Mouse (Mus musculus) limb, embryonic 11.5 days (tissue): ENCODE measurements around the gene Herc4. TPM values are rescaled to one million over a fixed set of nuclear protein-coding genes. Genes with fewer than 3 reads are reported as not detected.

Source experiments
- ATAC-seq: fragments of 200-750 bp; cut with Nextera tagmentation; 2 replicates; pipeline ENCODE4 v1.8.0; 2017; ENCODE audit warnings: low read depth; ENCODE audit not compliant: insufficient number of reproducible peaks, low FRiP score, low TSS enrichment
- DNase-seq: peaks from one replicate; pipeline ENCODE4 v3.0.0-alpha.2; 2015; ENCODE audit warnings: low spot score
- H3K27ac ChIP-seq: fragments of 300-500 bp; sonication (generic); replicated peaks from 2 replicates; pipeline ENCODE4 v1.5.1; 2014; ENCODE audit warnings: low read depth, mild to moderate bottlenecking, low read length
- H3K27me3 ChIP-seq: fragments of 300-500 bp; sonication (generic); 2 replicates; pipeline ENCODE4 v1.6.1; 2014; ENCODE audit warnings: mild to moderate bottlenecking, low read length, mixed read lengths; ENCODE audit not compliant: control insufficient read depth, insufficient read depth
- H3K36me3 ChIP-seq: fragments of 300-500 bp; sonication (generic); 2 replicates; pipeline ENCODE4 v1.6.1; 2014; ENCODE audit warnings: mild to moderate bottlenecking, low read length, moderate library complexity, mixed read lengths; ENCODE audit not compliant: control insufficient read depth, insufficient read depth
- H3K4me1 ChIP-seq: fragments of 300-500 bp; sonication (generic); 2 replicates; pipeline ENCODE4 v1.6.1; 2014; ENCODE audit warnings: low read length, mixed read lengths; ENCODE audit not compliant: control insufficient read depth, insufficient read depth
- H3K4me2 ChIP-seq: fragments of 300-500 bp; sonication (generic); 2 replicates; pipeline ENCODE4 v1.6.1; 2014; ENCODE audit warnings: low read depth, mild to moderate bottlenecking, moderate library complexity; ENCODE audit not compliant: severe bottlenecking
- H3K4me3 ChIP-seq: fragments of 300-500 bp; sonication (generic); 2 replicates; pipeline ENCODE4 v1.5.1; 2014; ENCODE audit warnings: low read depth, low read length
- H3K9ac ChIP-seq: fragments of 300-500 bp; sonication (generic); 2 replicates; pipeline ENCODE4 v1.6.1; 2014; ENCODE audit warnings: mild to moderate bottlenecking, low read length
- H3K9me3 ChIP-seq: fragments of 300-500 bp; sonication (generic); 2 replicates; pipeline ENCODE4 v1.6.1; 2016; ENCODE audit warnings: low read length; ENCODE audit not compliant: control insufficient read depth
- WGBS: fragments of 180-500 bp; shearing (Covaris S2); extraction: QIAGEN DNeasy Blood & Tissue Kit; methylation state at CpG from one replicate; pipeline ENCODE4 v1.1.7; 2014; 5-methylcytosine and 5-hydroxymethylcytosine counted together
- polyA plus RNA-seq: library from polyadenylated mRNA; unstranded; fragments of >200 nt; fragmentation: Nextera tagmentation; extraction: Ambion mirVana; gene quantifications from 2 replicates; pipeline ENCODE4 v1.2.1, GENCODE M21; 2014

The Herc4 gene
- polyA plus RNA-seq = 46.1 and 50.8 TPM in 2 replicates

- H3K4me2 ChIP-seq = peak within 1 kb of the TSS; percentile 62
- peak; percentile 93 for DNase-seq
- H3K27me3 ChIP-seq = no peaks in the 10 kb centered on the region
- WGBS = under 1% methylated on average over 36 of the region's 44 CpGs
- H3K9me3 ChIP-seq = no peaks in the 10 kb centered on the region
- peak within 1 kb of the TSS; percentile 82 for H3K4me3 ChIP-seq
- no peaks in the 10 kb centered on the region for H3K36me3 ChIP-seq
- H3K27ac ChIP-seq = peak within 1 kb of the TSS; percentile 92
- H3K4me1 ChIP-seq = no peaks in the 10 kb centered on the region
- ATAC-seq = peak; percentile 100
- peak within 1 kb of the TSS; percentile 78 for H3K9ac ChIP-seq
Observed at GRCm38 (mm10) chr10:63243493-63244054, at the start of gene Herc4. Gene Herc4 (plus strand): TSS chr10:63243810.

- Histone ChIP-seq H3K4me2 (no peak overlapping the region), H3K4me3 (no peak overlapping the region), H3K9ac (no peak overlapping the region), H3K36me3 (no peaks in the 10 kb centered on the region), H3K27me3 (no peaks in the 10 kb centered on the region), H3K9me3 (no peaks in the 10 kb centered on the region), H3K4me1 (no peaks in the 10 kb centered on the region), H3K27ac (no peak overlapping the region)
- 73% methylated on average over 4 of the region's 4 CpGs for WGBS
- no peak for DNase-seq
- no peak for ATAC-seq
Observed at GRCm38 (mm10) chr10:63199008-63199407, 44.6 kb upstream of the Herc4 start.

GRCm38 (mm10) chr10:63201534-63201933 lies 42.1 kb upstream of the Herc4 start:
- Histone ChIP-seq H3K4me3 (no peak overlapping the region), H3K4me2 (no peak overlapping the region), H3K27me3 (no peaks in the 10 kb centered on the region), H3K27ac (no peak overlapping the region), H3K4me1 (no peaks in the 10 kb centered on the region), H3K9me3 (no peaks in the 10 kb centered on the region), H3K36me3 (no peaks in the 10 kb centered on the region), H3K9ac (no peak overlapping the region)
- WGBS = 80% methylated on average over 8 of the region's 8 CpGs
- DNase-seq (no peak), ATAC-seq (no peak)

DNA sequence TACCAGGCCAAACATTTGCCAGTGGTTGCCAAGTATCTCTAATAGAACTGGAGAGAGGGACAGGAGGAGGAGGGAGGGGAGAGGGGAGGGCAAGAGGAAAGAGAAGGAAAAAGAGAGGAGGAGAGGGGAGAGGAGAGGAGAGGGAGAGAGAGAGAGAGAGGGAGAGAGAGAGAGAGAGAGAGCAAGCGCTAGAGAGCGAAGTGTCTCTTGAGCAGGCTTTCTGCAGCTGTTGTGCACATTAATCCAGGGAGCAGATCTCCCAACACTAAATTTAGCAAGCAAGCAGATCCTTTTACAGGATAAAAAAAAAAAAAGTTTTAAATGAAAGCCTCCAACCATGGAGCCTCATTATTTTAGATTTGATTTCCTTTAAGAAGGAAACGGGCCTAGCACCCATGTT lies 40.6 kb upstream of the Herc4 start:
- Histone ChIP-seq H3K9me3 (no peaks in the 10 kb centered on the region), H3K27me3 (no peaks in the 10 kb centered on the region), H3K36me3 (no peaks in the 10 kb centered on the region), H3K27ac (no peak overlapping the region), H3K4me1 (no peaks in the 10 kb centered on the region), H3K9ac (no peak overlapping the region), H3K4me3 (no peak overlapping the region), H3K4me2 (no peak overlapping the region)
- no peak for ATAC-seq
- DNase-seq = no peak
- 88% methylated on average over 3 of the region's 3 CpGs for WGBS

- WGBS = 89% methylated on average over 15 of the region's 15 CpGs
- no peaks in the 10 kb centered on the region for H3K27me3 ChIP-seq
- H3K4me3 ChIP-seq = no peak within 1 kb of the TSS
- no peak within 1 kb of the TSS for H3K4me2 ChIP-seq
- H3K9me3 ChIP-seq = no peaks in the 10 kb centered on the region
- DNase-seq (no peak), ATAC-seq (no peak)
- H3K4me1 ChIP-seq = no peaks in the 10 kb centered on the region
- no peaks in the 10 kb centered on the region for H3K36me3 ChIP-seq
- no peak within 1 kb of the TSS for H3K27ac ChIP-seq
- H3K9ac ChIP-seq = no peak within 1 kb of the TSS
Observed at GRCm38 (mm10) chr10:63203728-63204127, 39.9 kb upstream of the Herc4 start, which contains the start of gene Mypn. Gene Mypn (minus strand): TSS chr10:63203952.

GRCm38 (mm10) chr10:63208871-63209270 lies 34.7 kb upstream of the Herc4 start:
- Histone ChIP-seq H3K4me1 (no peaks in the 10 kb centered on the region), H3K4me2 (no peak overlapping the region), H3K9ac (no peak overlapping the region), H3K9me3 (no peaks in the 10 kb centered on the region), H3K27ac (no peak overlapping the region), H3K27me3 (no peaks in the 10 kb centered on the region), H3K4me3 (no peak overlapping the region), H3K36me3 (no peaks in the 10 kb centered on the region)
- DNase-seq = no peak
- WGBS = 58% methylated on average over 6 of the region's 6 CpGs
- ATAC-seq = no peak

- no peaks in the 10 kb centered on the region for H3K27me3 ChIP-seq
- no peak for DNase-seq
- H3K36me3 ChIP-seq = no peaks in the 10 kb centered on the region
- no peak overlapping the region for H3K27ac ChIP-seq
- no peaks in the 10 kb centered on the region for H3K4me1 ChIP-seq
- ATAC-seq = no peak
- H3K9ac ChIP-seq = no peak overlapping the region
- WGBS = 83% methylated on average over 7 of the region's 7 CpGs
- no peak overlapping the region for H3K4me3 ChIP-seq
- no peaks in the 10 kb centered on the region for H3K9me3 ChIP-seq
- H3K4me2 ChIP-seq = no peak overlapping the region
Observed at GRCm38 (mm10) chr10:63221081-63221783, 22.4 kb upstream of the Herc4 start.

- Histone ChIP-seq H3K27ac (no peak overlapping the region), H3K9me3 (no peaks in the 10 kb centered on the region), H3K36me3 (no peaks in the 10 kb centered on the region), H3K4me1 (no peaks in the 10 kb centered on the region), H3K4me3 (no peak overlapping the region), H3K4me2 (no peak overlapping the region), H3K9ac (no peak overlapping the region), H3K27me3 (no peaks in the 10 kb centered on the region)
- ATAC-seq = no peak
- WGBS = 76% methylated on average over 12 of the region's 12 CpGs
- no peak for DNase-seq
Observed at GRCm38 (mm10) chr10:63224341-63224740, 19.3 kb upstream of the Herc4 start.
